Mouse (Mus musculus): Measurements from ENCODE around the gene Cd300a.

DNA sequence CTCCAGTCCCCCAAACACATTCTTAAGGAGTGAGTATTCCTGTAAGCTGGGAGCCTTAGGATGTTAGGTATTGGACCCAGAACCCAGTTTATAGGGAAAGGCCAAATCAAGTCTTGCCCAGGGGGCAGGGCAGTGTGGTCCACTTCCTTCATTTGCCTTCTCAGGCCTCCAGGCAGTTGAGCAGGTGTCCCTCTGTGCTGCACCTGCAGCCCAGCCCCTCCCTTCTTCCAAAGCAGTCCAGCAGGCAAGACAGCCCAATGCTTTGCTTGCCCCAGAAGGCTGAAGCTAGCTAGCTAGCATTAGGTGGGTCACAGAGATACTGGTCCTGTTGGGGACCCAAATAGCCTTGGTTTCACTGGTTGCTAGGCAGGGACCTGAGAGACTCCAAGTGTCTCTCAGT is 9.7 kb upstream of the Cd300a start:
- TF ChIP-seq CTCF (IDR thresholded peaks at IDR 0.05; ENCODE audit: low read depth) (no peak), EP300 (IDR thresholded peaks at IDR 0.05; ENCODE audit: low read depth) (no peak)

Measured in liver, embryonic 14.5 days (tissue).